Mouse (Mus musculus) lung, adult 18-20 months (tissue): Measurements from ENCODE around the gene Ebf1.

Source experiments
- DNase-seq, 2 experiments: peaks; one replicate each; pipeline ENCODE4 v3.0.0; 2022; ENCODE audit warnings: mixed read lengths in 2 of 2

Ebf1 gene

DNA sequence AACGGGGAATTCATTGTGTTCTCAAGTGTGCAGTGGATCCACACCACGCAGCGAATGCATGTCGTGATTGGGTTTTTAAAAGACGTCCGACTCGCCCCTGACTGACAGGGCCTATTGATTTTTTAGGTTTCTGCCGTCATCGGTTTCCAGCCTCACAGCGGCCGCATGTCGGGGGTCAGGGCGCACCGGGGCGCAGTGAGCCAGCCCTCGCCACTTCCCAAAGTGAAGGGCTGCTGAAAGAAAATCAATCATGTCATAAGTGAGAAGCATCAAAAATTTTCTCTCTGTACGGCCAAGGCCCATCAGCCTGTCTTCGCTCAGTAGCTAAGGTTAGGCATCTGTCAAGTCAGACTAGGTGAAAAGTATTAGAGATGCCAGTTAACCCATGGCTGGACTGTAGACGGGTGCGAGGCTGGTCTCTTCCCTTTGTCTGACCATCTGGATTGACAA is 124.0 kb downstream of the Ebf1 start:
- DNase-seq = no peak

DNA sequence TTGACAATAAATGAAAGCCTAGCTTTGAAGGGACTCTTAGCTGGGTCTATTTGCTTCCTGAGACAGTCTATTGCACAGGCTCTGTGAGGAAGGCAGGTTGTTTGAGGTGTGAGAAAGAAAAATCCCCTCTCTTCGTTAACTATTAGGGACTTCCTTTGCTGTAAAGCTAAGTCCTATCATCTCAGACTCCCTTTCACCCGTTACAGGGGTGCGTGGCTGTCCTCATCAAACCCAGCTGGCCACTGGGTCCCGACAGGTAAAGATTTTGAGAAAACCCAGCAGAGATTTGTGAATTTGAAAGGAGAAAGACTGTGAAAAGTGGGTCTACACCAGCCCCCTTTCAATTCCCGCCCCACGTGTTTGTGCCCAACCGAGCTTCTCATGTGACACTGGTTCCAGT is 127.3 kb downstream of the Ebf1 start:
- DNase-seq = no peak

DNA sequence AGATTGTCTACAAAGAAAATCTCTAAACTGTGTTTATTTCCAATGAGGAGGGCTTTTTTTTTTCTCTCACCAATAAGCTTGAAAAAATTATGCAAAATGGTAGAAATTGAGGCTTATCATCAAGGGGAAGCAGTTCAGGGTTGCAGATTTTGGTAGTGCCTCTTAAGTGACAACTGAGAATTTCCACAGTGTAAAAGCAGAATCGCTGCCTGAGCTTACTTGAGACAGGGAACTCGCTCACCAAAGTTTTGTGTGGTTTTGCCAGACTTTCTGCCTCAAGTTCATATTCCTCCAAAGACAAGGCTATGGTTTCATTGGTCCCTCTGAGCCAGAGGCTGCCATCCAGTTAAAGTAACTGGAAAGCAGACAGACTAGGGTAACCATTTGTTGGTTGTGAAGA is 128.8 kb downstream of the Ebf1 start:
- no peak for DNase-seq

DNA sequence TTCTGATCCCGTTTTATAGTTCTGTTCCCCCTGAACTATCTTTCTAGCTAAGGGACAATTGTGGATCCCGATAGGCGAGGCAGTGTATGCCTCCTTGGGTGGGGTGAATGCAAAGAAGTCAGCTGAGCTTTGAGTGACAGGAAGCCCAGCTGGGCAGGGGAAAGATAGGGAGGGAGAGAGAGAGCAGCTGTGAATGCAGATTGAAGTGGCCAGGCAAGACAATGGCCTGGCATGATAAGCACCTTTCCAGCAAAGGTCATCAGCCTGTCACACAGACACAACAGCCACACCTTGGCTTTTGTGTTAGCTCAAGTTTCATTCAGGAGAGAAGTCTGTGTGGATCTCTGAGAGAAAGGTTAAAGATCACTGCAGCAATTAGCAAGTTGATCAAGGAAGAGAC is 129.6 kb downstream of the Ebf1 start:
- no peak for DNase-seq

DNA sequence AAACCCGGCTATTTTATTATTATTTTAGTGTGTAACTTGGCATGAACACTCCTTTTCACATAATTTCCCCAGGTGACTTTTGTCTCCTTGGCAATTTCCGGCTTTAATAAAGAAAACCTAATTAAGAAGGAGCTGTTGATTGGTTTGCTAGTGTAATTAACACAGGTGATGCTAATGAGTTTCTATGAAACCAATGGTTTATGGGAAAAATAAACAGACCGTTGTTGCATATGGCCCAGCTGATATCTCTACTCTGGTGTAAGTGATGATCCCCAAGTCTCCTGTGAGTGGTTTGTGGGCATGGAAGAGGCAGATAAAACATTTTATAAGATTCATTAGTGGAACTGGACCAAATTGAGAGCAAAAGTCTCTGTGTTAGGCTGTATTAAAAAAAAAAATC is 132.2 kb downstream of the Ebf1 start:
- no peak for DNase-seq

DNA sequence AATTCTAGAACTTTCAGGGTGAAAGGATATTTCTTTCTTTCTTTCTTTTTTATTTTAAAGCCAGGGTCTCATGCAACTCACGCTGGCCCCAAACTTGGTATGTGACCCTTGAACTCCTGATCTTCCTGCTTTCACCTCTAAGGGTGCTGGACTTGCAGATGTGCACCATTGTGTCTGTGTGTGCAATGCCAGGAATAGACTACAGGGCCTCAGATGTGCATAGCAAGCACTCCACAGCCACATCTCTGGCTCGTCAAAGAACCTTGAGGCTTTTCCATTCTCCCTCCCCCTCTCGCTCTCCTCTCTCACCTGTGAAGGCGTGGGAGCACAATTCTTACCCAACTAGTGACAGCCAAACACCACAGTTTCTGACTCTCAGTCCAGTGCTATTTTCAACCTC is 137.2 kb downstream of the Ebf1 start:
- no peak for DNase-seq

DNA sequence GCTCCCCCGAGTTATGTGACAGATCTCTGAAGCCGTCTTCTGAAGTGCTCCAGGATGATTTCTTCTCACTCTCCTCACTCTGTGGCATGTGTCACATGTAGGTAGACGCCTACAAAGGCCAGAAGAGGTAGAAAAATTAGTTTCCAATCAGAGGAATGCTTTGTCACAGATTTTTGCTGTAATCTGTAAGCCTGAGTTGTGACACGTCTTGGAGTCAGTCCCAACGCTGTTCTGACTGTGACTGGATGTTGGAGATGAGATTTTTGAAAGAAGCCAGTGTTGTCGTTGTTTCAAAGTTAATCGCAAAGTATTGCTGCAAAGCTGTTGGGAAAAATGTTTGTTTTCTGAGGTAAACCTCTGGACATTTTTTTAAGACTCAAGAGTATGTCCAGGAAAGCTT is 139.2 kb downstream of the Ebf1 start:
- no peak for DNase-seq

DNA sequence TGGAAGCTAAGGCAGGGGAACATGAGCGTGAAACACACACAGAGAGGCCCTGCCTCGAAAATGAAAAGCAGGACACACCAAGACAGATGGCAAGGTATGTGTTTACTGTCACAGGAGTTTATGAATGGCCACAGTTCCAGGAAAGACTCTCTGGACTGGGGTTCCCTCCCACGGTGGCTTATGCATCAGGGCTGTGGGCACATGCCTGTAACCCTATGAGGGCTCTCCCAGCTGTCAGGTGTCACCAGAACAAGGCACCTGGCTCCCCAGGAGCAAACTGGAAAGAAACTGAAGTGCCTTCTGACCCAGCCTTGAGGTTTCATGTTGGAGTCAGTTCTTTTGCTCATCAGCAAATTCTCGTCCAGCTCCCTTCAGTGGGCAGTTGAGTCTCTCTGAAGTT is 141.7 kb downstream of the Ebf1 start:
- DNase-seq = no peak

DNA sequence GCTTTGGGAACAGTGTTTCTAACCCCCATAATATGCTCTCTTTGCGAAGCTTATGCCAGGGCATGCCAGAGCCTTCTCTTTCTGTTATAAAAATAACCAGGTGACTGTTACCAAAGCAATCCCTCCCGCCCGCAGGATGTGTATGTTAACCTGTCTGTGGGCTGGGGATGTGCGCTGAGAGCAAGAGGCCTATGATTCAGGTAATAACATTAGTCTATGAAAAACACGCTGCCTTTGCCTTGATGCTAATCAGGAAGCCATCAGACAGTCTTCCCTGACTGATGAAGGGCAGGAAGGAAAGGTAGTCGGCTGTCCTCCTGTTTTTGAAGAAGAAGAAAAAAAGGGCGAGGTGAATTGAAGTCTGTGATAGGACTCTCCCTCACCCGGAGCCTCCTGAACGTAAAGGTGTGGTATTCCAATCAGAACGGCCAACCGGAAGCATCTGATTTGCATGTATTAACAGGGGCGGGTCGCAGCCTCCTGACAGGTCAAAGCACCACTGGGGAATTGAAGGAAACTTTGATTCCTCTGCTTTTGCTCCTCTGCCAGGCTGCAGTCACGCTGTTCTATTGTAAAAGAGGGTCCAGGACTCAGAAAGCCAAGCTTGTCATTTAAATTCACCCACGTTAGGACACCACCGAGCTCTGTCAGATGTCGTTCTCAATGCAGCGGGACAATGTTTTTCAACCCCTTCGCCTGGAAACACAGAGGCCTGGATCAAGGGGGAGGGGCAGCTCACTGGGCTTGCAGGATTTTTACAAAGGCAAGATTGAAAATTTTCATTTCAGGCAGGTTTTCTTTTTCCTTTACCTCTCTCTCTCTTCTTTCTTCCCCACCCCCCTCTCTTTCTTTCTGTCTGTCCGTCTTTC is 144.2 kb downstream of the Ebf1 start:
- no peak for DNase-seq

DNA sequence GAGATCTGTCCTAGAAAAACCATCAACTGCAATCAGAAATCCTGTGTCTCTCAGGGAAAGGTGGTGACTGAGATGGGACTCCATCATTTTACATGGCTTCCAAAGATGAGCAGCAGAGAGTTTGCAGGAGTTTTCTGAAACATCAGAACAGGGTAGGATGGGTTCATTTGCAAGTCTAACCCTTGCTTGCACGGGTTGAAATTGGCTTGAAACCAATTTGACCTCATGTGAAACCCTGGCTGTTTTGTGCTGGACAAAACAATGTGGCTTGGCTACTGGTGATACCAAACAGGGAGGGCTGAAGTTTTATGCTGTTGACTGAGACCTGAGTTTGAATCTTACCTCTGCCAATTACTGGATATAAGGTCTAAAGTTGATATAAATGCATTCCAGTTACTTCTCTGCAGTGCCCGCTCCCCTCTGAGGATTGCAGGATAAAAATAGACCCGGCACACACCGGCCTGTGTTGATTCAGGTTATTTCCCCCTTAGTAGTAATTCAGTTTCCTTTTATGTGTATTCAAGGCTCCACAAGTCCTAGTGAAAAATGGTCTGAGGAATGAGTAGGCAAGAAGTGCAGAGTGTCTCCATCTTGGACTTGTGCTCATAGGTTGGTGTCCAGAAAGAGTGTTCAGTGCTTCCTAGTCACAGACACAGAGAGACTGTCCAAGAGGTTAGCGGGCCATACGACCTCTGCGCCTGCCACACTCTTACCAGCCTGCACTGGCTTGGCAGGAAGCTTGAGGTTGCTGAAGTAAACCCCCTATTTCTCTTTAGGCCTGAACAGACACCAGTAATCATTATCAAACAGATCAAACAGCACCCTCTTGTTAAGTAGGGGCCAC is 147.1 kb downstream of the Ebf1 start:
- no peak for DNase-seq

DNA sequence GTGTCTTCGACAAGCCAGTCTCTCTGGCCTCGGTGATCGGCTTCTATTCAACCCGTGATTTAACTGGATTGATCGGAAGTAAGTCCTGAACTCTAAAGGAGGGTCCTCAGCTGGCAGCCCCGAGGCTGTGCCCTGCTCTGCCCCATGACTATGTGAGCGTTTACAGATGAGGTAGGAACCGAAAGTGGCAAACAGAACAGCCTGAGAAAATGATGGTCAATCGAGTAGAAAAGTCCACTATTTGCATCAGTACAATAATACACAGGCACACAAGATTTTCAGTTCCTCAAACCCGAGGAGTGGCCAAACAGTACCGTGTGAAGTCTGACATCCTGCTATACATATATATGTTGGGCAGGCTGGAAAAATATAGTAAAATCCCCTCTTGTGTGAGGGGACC is 147.9 kb downstream of the Ebf1 start:
- no peak for DNase-seq

DNA sequence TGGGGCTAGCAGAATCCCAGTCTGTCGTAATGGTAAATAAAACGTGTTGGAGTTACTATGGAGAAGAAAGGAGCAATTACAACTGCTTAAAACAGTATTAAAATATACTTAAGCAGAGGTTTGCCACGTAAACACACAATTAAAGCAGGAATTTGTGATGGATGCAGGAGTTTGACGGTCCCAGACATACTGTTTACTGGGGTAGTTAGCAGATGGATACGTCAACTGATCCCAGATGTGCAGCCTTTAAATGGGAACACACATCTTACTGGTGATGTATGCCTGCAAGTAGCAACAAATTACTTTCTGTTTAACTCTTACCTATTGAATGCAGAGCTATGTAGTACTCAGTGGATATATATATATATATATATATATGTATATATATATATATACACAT is 149.1 kb downstream of the Ebf1 start:
- DNase-seq = no peak

DNA sequence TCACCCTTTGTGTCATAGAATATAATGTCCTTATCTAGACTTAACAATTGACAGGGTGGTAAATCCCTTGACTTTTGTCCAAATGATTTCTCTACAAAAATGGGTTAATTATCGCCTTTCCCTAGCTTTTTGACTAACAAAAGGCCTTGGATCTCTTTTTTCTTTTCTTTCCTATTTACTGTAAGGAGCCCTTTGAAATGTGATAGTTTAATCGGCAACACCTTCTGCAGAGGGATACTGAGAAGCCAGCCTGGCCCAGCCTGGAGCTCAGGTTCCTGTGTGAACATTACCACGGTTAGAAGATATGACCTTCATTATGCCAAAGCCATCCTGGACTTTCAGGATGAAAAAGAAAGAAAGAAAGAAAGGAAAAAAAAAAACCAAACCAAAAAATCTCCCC is 150.2 kb downstream of the Ebf1 start:
- no peak for DNase-seq

DNA sequence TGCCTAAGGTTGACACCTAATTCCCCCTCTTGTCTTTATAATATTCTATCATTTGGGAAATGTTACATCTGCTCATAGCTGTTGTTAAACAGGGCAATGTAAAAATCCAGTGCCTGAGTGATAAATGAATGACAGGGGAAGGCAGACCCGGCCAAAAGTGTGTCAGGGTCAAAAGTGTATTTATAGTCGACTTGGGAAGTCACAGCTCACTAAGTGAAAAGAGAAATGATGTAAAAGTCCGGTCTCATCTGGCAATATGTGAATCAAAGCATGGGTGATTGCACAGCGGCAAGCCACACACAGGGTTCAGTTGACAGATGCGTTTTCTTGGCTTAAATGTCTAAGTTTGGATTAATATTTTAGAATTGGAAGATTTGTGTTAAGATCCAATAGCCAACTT is 151.2 kb downstream of the Ebf1 start:
- no peak for DNase-seq

DNA sequence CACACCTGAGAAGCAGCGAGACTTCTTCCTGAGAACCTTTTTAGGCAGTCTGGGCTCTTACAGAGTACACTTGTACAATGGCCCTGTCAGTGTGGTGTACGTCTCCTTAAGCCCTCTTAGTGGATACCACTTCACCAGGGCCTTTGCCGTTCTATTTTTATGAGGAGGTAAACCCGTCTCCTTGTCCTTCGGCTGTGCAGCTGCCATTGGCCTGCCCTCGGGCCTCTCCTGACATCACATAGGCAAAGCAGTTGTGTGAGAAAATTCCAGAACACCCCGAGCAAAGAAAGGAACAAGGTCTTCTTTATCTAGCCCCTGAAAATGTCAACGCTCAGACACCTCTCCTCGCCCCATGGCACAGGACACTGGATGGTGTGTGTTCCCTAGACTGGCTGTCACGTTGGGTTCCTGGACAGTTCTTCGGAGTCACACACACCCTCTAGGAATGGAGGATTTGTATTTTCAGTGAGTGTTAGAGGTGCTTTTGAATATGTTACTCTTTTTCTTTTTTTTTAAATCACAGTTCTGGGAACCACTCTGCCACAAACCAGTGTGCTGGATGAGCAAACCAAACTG is 154.0 kb downstream of the Ebf1 start:
- DNase-seq = no peak

DNA sequence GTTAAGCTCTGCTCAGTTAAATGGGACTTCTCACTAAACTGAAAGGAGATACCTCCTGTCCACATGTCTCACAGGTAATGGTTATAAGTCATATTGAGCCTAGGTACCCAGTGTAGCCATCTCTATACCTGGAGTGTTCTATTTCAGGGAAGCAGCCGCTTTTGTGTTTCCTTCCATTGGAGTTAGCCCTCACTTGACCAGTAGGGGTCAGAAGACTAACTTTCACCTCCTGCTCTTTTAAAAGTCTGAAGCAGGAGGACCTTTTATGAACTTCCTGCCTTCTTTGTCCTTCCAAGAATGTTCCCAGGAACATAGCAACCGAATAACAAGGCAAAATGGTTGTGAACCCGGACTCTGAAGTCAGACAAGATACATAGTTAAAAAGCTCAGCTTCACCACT is 157.3 kb downstream of the Ebf1 start:
- DNase-seq = no peak

DNA sequence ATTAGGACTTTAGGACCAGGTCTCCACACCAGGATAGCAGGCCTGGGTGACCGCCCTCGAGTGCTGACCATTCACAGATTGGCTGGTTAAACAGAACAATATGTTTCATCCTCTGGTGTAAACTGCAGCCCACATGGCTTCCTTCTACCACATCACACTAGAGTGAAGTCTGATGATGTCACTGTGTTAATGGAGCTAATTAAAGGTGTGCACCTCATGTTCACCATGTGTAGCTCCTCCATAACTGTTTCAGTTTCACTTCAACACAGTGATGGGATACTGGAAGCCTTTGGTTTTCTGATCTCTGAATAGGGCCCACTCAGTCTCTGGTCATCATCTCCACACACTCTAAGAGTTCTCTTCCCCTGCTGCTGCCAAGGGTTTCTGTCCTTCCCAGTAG is 158.4 kb downstream of the Ebf1 start:
- no peak for DNase-seq

DNA sequence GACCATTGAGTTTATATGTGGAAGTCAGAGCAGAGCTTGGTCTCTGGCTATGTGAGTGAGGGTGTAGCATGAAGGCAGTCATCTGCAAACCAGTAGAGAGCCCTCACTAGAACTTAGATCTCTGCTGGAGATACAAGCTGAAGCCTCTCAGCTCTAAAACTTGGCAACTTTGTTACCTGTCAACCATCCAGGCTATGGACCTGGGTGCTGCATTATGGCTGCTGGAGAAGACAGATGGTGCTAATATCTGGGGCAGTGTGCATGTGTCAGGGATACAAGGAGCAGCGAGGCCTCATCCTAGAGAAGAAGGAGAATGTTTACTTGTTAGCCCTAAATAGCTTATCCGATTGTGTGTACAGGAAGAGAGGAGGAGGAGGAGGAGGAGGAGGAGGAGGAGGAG is 159.4 kb downstream of the Ebf1 start:
- DNase-seq = no peak

DNA sequence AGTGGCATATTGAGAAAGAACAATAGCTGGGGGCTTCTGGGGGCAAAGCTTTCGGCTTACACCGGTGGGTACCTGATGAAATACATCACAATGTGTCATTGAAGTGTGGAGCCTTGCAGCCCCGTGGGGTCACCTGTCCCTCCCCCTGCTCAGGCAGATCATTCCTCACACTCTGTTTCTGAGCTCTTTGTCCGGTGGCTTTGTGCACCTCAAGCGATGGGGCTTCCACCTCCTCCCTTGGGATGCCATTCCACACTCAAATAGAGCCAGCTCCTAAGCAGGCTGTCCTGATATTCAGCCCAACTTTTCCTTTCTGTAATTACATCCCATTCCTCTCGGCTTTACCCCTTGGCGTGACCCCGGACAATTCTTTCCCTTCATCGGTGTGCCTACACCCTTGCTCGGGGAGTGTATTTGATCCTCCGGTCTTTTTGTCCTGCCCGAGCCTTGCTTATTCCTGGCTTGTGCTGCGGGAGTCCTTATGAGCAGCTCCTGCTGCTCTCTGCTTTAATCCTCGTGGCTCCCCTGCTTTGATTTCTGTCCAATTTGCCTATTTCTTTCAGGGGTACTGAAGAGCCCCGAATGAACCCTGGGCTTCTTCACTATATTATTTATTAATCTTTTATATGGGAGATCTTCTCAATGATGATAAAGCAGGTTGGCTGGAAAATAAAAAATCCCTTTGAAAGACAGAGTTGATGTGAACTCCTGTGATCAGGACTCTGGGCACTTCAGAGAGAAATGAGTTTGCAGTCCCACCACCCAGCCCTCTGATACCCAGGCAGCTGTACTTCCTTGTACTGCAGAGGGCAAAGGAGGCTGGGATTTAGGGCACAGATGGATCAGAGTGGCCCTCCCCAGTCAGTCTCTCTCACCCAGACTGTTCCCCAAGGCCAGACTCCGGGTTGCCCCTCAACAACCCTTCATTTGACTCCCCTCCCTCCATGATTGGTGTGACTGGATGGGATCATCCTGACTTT is 160.5 kb downstream of the Ebf1 start:
- DNase-seq = no peak

DNA sequence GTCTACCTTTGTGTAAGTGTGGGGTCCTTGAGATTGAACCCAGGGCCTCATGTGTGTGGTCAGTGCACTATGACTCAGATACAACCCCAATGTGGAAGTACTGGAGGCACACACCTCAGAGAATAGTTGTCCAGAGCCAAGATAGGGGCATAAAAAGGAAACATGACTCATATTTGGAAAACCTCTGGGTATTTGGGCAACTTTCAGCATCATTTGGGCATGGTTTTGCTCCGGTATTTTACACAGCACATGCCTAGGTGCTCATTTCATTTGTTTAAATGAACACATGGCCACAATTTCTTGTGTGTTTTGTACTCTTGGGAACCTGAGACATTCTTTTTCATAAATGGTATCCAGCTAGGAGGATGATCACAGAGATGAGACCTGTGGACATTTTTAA is 161.9 kb downstream of the Ebf1 start:
- no peak for DNase-seq

DNA sequence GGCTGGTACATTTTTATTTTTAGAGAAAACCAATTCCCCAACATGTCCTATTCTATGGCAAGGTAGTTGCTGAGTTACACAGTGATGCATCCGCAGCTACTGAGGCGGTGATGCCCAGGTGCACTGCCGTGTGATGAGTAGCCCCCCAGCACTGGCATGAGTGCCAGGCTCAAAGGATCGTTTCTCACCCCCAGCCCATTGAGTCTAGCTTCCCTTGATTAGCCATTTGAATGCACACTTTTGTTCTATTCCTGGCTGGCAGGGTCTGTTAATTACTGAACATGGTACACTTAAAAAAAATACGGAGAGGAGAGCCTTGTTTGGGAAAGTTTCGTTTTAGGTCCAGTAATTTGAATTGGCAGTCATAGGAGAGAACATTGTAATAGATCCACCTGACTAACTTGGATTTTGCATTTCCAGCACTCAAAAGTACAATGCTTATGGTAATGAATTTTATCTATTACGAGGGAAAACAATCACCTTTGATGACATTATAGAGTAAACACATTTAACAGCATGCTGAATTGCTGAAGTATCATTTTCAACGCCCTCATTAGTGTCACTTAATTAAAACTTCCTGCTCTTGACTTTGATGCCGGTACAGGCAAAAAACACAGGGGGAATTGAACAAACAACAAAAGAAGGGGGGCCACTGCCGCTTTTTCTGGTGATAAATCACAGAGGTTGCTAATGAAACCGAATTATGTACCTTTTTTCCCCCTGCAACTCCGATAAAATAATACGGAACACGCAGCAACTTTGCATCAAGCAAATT is 167.3 kb downstream of the Ebf1 start:
- DNase-seq = no peak

DNA sequence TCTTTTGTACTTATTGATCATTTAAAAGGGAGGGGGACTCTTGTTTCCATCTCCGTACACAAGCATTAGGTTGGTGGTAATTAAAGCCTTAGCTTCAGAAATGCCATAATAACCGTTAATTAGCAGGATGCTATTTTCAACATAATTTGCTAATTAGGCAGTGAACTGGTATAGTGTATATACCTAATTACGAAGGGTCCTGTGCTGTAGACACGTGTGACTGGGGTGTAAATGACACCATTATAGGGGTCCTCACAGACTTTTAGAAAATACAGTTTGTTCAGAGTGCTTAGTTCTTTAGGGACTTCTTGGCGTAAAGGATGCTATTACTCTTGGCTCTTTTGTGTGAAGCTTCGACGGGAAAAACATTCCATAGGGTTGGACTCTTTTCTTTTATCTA is 167.9 kb downstream of the Ebf1 start:
- no peak for DNase-seq
